Mouse (Mus musculus) megakaryocyte, embryonic 14.5 days (primary cell): ENCODE results near the gene Shb.

Experiments
- FLI1 ChIP-seq: IDR thresholded peaks from 2 replicates; pipeline ENCODE4 v1.6.1; 2012; ENCODE audit warnings: low read length, inconsistent platforms, mixed read lengths
- GATA1 ChIP-seq: IDR thresholded peaks from 3 replicates; pipeline ENCODE4 v1.6.1; 2012; ENCODE audit warnings: mixed read lengths, low read length, inconsistent platforms, borderline replicate concordance

DNA sequence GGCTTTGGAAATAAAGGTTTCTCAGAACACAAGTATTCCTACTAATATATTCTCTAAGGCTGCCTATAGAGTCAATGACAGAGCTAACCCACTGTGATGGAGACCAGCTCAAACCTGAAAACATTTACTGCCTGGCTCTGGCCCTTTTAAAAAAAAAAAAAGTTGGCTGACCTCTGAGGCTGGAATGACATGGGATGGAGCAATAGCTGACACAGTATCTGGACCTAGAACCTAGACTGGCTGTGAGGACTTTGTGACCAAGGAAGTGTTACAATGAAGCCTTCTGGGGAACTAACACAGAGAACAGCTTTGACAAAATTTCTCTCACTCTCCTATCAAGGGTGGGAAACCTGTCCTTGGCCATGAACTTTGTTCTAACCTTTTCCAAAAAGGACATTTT, 9.3 kb downstream of the Shb start:
- no peak for TF ChIP-seq FLI1
- no peak for TF ChIP-seq GATA1
